Mouse (Mus musculus) liver, embryonic 16.5 days (tissue): ENCODE data around the gene Tbp. TPM values are rescaled to one million over a fixed set of nuclear protein-coding genes. Genes with fewer than 3 reads are reported as not detected.

Experiments used
- ATAC-seq: fragments of 200-750 bp; cut with Nextera tagmentation; 2 replicates; pipeline ENCODE4 v1.8.0; 2017; ENCODE audit warnings: low read depth, mild to moderate bottlenecking, moderate number of reproducible peaks, moderate library complexity
- H3K27ac ChIP-seq: fragments of 300-500 bp; sonication (generic); 2 replicates; pipeline ENCODE4 v1.5.1; 2014; ENCODE audit warnings: mild to moderate bottlenecking, low read length
- H3K27me3 ChIP-seq: fragments of 300-500 bp; sonication (generic); 2 replicates; pipeline ENCODE4 v1.6.1; 2014; ENCODE audit warnings: low read depth, low read length, mixed read lengths; ENCODE audit not compliant: control insufficient read depth, insufficient read depth
- H3K36me3 ChIP-seq: fragments of 300-500 bp; sonication (generic); 2 replicates; pipeline ENCODE4 v1.6.1; 2014; ENCODE audit warnings: mild to moderate bottlenecking; ENCODE audit not compliant: control insufficient read depth, insufficient read depth
- H3K4me1 ChIP-seq: fragments of 300-500 bp; sonication (generic); 2 replicates; pipeline ENCODE4 v1.6.1; 2014; ENCODE audit warnings: low read depth, low read length, mixed read lengths; ENCODE audit not compliant: control insufficient read depth
- H3K4me2 ChIP-seq: fragments of 300-500 bp; sonication (generic); 2 replicates; pipeline ENCODE4 v1.6.1; 2014; ENCODE audit warnings: low read depth, low read length, mixed read lengths
- H3K4me3 ChIP-seq: fragments of 300-500 bp; sonication (generic); 2 replicates; pipeline ENCODE4 v1.5.1; 2014; ENCODE audit warnings: low read depth, mild to moderate bottlenecking, low read length
- H3K9ac ChIP-seq: fragments of 300-500 bp; sonication (generic); 2 replicates; pipeline ENCODE4 v1.6.1; 2014; ENCODE audit warnings: low read depth, low read length
- H3K9me3 ChIP-seq: fragments of 300-500 bp; sonication (generic); replicated peaks from 2 replicates; pipeline ENCODE4 v1.6.1; 2016; ENCODE audit warnings: low read length; ENCODE audit not compliant: control insufficient read depth
- WGBS: fragments of 180-500 bp; shearing (Covaris S2); extraction: QIAGEN DNeasy Blood & Tissue Kit; methylation state at CpG from one replicate; pipeline ENCODE4 v1.1.7; 2014; ENCODE audit not compliant: insufficient replicate concordance; 5-methylcytosine and 5-hydroxymethylcytosine counted together
- polyA plus RNA-seq: library from polyadenylated mRNA; unstranded; fragments of >200 nt; fragmentation: Nextera tagmentation; extraction: Ambion mirVana; gene quantifications from 2 replicates; pipeline ENCODE4 v1.2.1, GENCODE M21; 2015

Gene Tbp
- polyA plus RNA-seq, 1 experiment from 2014 or later: 17.1 TPM

DNA sequence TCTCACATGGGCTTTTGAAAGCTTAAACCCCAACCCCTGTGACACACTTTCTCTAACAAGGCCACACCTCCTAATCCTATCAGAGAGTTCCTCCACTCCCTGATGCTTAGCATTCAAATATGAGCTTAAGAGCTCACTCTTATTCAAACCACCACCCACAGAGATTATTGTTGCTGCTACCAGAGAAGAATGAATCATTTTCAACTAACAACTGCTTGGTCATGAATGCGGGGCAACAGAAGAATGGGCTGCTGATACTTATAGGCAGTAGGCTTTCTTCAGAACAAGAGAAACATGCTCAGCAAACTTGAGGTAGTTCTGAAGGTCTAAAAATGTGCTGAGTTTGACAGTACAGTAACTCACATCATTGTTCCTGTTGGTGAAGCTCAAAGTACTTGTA, 50.0 kb downstream of the Tbp start:
- H3K9me3 ChIP-seq: no peaks in the 10 kb centered on the region
- H3K9ac ChIP-seq: no peak overlapping the region
- H3K4me1 ChIP-seq: no peaks in the 10 kb centered on the region
- WGBS: 54% methylated on average over 1 of the region's 1 CpGs
- H3K36me3 ChIP-seq: no peaks in the 10 kb centered on the region
- H3K27ac ChIP-seq: no peak overlapping the region
- no peak for ATAC-seq
- H3K4me3 ChIP-seq: no peak overlapping the region
- no peaks in the 10 kb centered on the region; the same call in 1 of the 2 replicates for H3K27me3 ChIP-seq
- no peak overlapping the region for H3K4me2 ChIP-seq

DNA sequence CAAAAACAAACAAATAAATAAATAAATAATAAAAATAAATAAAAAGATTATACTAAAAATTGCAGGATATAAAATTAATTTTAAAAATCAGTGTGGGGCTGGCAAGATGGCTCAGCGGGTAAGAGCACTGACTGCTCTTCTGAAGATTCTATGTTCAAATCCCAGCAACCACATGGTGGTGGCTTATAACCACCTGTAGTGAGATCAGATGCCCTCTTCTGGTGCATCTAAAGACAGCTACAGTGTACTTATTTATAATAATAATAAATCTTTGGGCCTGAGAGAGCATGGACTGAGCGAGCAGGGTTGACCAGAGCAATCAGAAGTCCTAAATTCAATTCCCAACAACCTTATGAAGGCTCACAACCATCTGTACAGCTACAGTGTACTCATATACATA, 60.3 kb downstream of the Tbp start:
- 67% methylated on average over 2 of the region's 2 CpGs for WGBS
- Histone ChIP-seq H3K27me3 (no peaks in the 10 kb centered on the region), H3K36me3 (no peaks in the 10 kb centered on the region), H3K27ac (no peak overlapping the region), H3K4me1 (peaks cover 8% of the 10 kb centered on the region), H3K9me3 (no peaks in the 10 kb centered on the region), H3K4me3 (no peak overlapping the region), H3K4me2 (no peak overlapping the region), H3K9ac (no peak overlapping the region)
- ATAC-seq: no peak

DNA sequence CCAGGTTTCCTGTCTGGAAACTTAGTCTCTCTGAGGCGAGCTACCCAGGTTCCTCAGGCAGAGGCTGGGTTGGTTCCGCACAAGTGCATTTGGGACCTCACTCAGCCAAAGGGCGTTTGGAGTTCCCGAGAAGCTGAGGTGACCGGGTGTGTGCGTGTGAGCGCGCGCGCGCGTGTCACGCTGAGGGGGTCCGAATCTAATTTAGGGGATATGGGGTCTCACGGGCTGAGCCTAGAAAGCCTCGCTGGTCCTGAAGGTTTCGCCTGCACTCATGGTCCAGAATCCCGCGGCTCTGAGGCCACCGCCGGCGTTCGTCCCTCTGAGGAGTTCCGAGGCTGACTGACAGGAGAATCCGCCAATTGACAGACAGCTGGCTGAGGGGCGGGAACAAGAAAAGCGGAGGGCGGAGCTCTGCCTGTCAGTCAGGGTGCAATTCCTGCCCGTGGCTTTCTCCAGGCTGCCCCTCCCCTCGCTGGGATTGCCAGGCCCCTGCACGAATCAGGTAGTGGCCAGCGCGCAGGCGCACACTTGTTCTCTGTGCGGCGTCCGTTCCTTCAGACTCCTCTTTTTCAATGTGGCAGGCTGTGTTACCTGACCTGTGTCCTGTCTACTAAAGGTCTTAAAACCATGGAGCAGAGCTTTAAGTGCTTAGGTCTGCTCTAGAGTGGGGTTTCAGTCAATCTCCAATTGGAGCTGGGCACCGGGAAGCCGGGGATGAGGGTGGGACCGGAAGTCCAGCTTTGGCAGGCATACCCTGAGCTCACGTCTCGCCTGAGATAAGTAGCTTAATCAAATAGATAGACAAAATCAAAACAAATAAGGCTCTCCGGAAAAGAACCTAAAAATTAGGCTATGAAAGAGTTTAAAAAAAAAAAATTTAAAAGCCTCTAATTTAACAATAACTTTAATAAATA, 64.6 kb downstream of the Tbp start, which contains the start of gene Prdm9:
Gene Prdm9, minus strand, starts transcription at position 341 of the 914 bp plus-strand sequence.
- ATAC-seq: peak; percentile 100

DNA sequence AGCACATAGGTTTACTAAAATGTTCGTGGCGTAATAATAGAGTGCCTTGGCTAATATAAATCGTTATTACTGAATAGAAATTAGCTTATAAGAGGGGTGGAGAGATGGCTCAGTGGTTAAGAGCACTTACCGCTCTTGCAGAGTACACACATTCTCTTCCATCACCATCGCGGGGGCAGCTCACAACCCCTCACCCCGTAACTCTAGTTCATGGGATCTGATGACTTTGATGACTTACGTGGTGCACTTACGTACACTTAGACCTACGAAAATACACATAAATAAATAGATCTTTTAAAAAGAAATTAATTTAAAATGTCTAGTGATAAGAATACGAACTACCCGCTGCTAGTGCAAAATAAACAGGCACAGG, 65.2 kb downstream of the Tbp start:
- Histone ChIP-seq H3K27me3 (no peaks in the 10 kb centered on the region), H3K36me3 (no peaks in the 10 kb centered on the region), H3K9me3 (no peaks in the 10 kb centered on the region), H3K4me2 (peak overlapping the region; percentile 82), H3K4me3 (peak overlapping the region; percentile 79), H3K9ac (no peak overlapping the region), H3K4me1 (peaks cover 9% of the 10 kb centered on the region), H3K27ac (no peak overlapping the region)
- 37% methylated on average over 12 of the region's 12 CpGs for WGBS
- no peak for ATAC-seq

More for the DNA sequence above, 64.6 kb downstream of the Tbp start, which contains the start of gene Prdm9:
- H3K9ac ChIP-seq: peak within 1 kb of the TSS; percentile 75
- no peaks in the 10 kb centered on the region for H3K9me3 ChIP-seq
- peak within 1 kb of the TSS; percentile 79 for H3K4me3 ChIP-seq
- WGBS: under 1% methylated on average over 43 of the region's 43 CpGs
- H3K36me3 ChIP-seq: no peaks in the 10 kb centered on the region
- H3K27me3 ChIP-seq: no peaks in the 10 kb centered on the region
- peak within 1 kb of the TSS; percentile 82 for H3K4me2 ChIP-seq
- H3K4me1 ChIP-seq: peaks cover 9% of the 10 kb centered on the region
- peak within 1 kb of the TSS; percentile 87 for H3K27ac ChIP-seq

DNA sequence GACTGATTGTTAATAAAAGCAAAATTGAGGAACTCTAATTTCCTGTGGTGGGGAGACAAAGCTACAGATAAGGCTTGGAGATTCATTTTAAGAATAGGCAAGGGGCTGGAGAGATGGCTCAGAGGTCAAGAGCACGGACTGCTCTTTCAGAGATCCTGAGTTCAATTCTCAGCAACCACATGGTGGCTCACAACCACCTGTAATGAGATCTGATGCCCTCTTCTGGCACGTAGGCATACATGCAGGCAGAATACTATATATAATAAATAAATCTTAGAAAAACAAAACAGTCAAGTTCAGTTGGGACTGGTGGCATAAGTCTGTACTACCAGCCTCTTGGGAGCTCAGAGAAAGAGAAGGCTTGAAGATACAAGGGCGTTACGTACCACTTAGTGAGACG, 67.2 kb downstream of the Tbp start:
- no peak for ATAC-seq
- H3K27ac ChIP-seq: no peak overlapping the region
- peaks cover 9% of the 10 kb centered on the region for H3K4me1 ChIP-seq
- H3K9me3 ChIP-seq: no peaks in the 10 kb centered on the region
- no peak overlapping the region for H3K4me3 ChIP-seq
- 53% methylated on average over 5 of the region's 5 CpGs for WGBS
- H3K36me3 ChIP-seq: no peaks in the 10 kb centered on the region
- H3K9ac ChIP-seq: no peak overlapping the region
- H3K27me3 ChIP-seq: no peaks in the 10 kb centered on the region
- H3K4me2 ChIP-seq: no peak overlapping the region

DNA sequence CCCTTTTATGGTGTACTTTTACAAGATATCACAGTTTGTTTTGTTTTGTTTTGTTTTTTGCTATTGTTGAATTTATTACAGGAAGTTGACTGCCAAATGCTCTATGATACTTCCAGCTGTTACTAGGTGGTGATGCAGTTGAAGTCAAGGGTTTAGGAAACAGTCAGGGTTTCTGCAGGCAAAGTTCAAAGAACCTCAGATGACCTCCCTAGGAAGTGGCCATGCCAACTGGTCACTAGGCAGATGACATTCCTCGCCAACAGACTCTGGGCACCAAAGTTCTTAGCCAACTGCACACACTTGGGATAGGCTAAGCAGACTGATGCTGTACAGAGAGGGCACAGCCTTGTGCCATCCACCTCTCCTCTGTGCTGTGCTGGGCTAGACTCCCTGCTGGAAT, 75.4 kb downstream of the Tbp start:
- no peak overlapping the region for H3K4me2 ChIP-seq
- H3K36me3 ChIP-seq: no peaks in the 10 kb centered on the region
- no peaks in the 10 kb centered on the region for H3K4me1 ChIP-seq
- H3K27me3 ChIP-seq: peaks cover 8% of the 10 kb centered on the region
- ATAC-seq: no peak
- no peaks in the 10 kb centered on the region for H3K9me3 ChIP-seq
- no peak overlapping the region for H3K4me3 ChIP-seq
- no peak overlapping the region for H3K27ac ChIP-seq
- whole genome bisulfite sequencing: 44% methylated on average over 1 of the region's 1 CpGs
- H3K9ac ChIP-seq: no peak overlapping the region

DNA sequence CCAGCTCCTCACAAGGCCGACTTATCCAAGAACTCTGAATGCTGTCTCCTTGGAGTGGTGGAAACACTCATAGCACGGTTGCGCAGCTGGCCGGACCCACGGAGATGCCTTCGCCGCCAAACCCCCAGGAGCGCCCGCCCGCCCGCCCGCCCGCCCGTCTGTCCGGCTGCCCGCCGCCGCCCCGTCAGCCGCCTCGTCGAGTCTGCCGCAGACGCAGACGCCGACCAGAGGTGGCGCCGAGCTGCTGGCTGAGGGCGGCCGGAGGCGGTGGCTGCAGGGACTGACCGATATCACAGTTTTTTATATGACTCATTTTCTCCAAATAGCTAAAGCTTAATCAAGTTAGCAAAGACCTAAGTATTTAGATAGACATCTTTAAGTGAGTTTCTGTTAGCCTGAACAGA, 77.6 kb downstream of the Tbp start:
- H3K4me2 ChIP-seq: peak overlapping the region; percentile 42
- H3K4me3 ChIP-seq: peak overlapping the region; percentile 26; the same call in 1 of the 2 replicates
- WGBS: under 1% methylated on average over 32 of the region's 32 CpGs
- H3K9ac ChIP-seq: no peak overlapping the region
- no peaks in the 10 kb centered on the region for H3K4me1 ChIP-seq
- no peak; the same call in 1 of the 2 replicates for ATAC-seq
- H3K27me3 ChIP-seq: peaks cover 8% of the 10 kb centered on the region
- no peaks in the 10 kb centered on the region for H3K9me3 ChIP-seq
- no peak overlapping the region for H3K27ac ChIP-seq
- H3K36me3 ChIP-seq: no peaks in the 10 kb centered on the region

Other genes starting within 250 kb of the Tbp start
- gene Dll1, start 123.0 kb upstream of the Tbp start, polyA plus RNA-seq: 0.99 and 1.2 TPM in 2 replicates
- 7.8 and 8.0 TPM in 2 replicates for gene Fam120b, start 103.7 kb upstream of the Tbp start, polyA plus RNA-seq
- 108 and 120 TPM in 2 replicates for gene Psmb1, start 137 bp upstream of the Tbp start, polyA plus RNA-seq
- 16.3 and 22.7 TPM in 2 replicates for gene Pdcd2, start 27.4 kb downstream of the Tbp start, polyA plus RNA-seq
- 0.43 and 0.74 TPM in 2 replicates for gene Prdm9, start 64.5 kb downstream of the Tbp start, polyA plus RNA-seq
- gene Chd1, start 205.1 kb downstream of the Tbp start, polyA plus RNA-seq: 9.0 and 10.1 TPM in 2 replicates